Mouse (Mus musculus) thymus, adult 2 months (tissue): ENCODE data around the gene Nr2f6.

Experiments
- CTCF ChIP-seq: fragments of 200-500 bp; IDR thresholded peaks from 2 replicates; pipeline ENCODE4 v1.5.1; 2012; ENCODE audit warnings: mild to moderate bottlenecking, control low read depth, low read length, moderate library complexity, borderline replicate concordance; ENCODE audit not compliant: control insufficient read depth, poor library complexity, insufficient read depth; ENCODE audit errors: extremely low read depth
- POLR2A ChIP-seq: fragments of 200-500 bp; IDR thresholded peaks from 2 replicates; pipeline ENCODE4 v1.6.1; 2012; ENCODE audit warnings: mild to moderate bottlenecking, low read length, control low read depth, moderate library complexity; ENCODE audit not compliant: control insufficient read depth, poor library complexity, insufficient read depth; ENCODE audit errors: extremely low read depth

GRCm38 (mm10) chr8:71407441-71407840 lies 25.7 kb upstream of the Nr2f6 start:
- TF ChIP-seq POLR2A (no peak), CTCF (no peak)
